Mouse (Mus musculus): Measurements from ENCODE around the gene 4930404N11Rik. TPM values are rescaled to one million over a fixed set of nuclear protein-coding genes. Genes with fewer than 3 reads are reported as not detected.
A peak's percentile ranks its signal among the peaks of the same experiment; 100 is the strongest.

4930404N11Rik gene
- polyA plus RNA-seq, 1 experiment from 2014 or later, result 0.67 TPM

- H3K4me3 ChIP-seq (ENCODE audit: low read depth, low read length), result peak overlapping the region; percentile 68
- H3K27me3 ChIP-seq (ENCODE audit: control insufficient read depth, insufficient read depth, low read length), result no peaks in the 10 kb centered on the region
- ATAC-seq (replicated peaks; ENCODE audit: insufficient number of reproducible peaks, low FRiP score, low TSS enrichment), result no peak
- H3K36me3 ChIP-seq (ENCODE audit: control insufficient read depth, insufficient read depth, low read length), result no peaks in the 10 kb centered on the region
- H3K9ac ChIP-seq (ENCODE audit: low read depth, low read length), result peak overlapping the region; percentile 85
- H3K9me3 ChIP-seq (replicated peaks; ENCODE audit: control insufficient read depth, low read length), result no peaks in the 10 kb centered on the region
- peak overlapping the region; percentile 90 for H3K4me2 ChIP-seq
- H3K4me1 ChIP-seq (ENCODE audit: control insufficient read depth, insufficient read depth, low read length), result peaks cover 44% of the 10 kb centered on the region
- WGBS (ENCODE audit: insufficient replicate concordance), result 21% methylated on average over 4 of the region's 4 CpGs
- peak overlapping the region; percentile 47 for H3K27ac ChIP-seq (ENCODE audit: low read depth, low read length)
These were observed 7.4 kb downstream of the 4930404N11Rik start for GRCm38 (mm10) chr10:81358209-81358608.

- Histone ChIP-seq H3K4me3 (ENCODE audit: low read depth, low read length) (peak within 1 kb of the TSS; percentile 68), H3K4me2 (peak within 1 kb of the TSS; percentile 90), H3K27me3 (ENCODE audit: control insufficient read depth, insufficient read depth, low read length) (no peaks in the 10 kb centered on the region), H3K27ac (ENCODE audit: low read depth, low read length) (no peak within 1 kb of the TSS; the same call in none of the 2 replicates), H3K9ac (ENCODE audit: low read depth, low read length) (peak within 1 kb of the TSS; percentile 85), H3K9me3 (replicated peaks; ENCODE audit: control insufficient read depth, low read length) (no peaks in the 10 kb centered on the region), H3K4me1 (ENCODE audit: control insufficient read depth, insufficient read depth, low read length) (peaks cover 34% of the 10 kb centered on the region), H3K36me3 (ENCODE audit: control insufficient read depth, insufficient read depth, low read length) (no peaks in the 10 kb centered on the region)
- WGBS (ENCODE audit: insufficient replicate concordance), result 4% methylated on average over 38 of the region's 79 CpGs
- peak; percentile 86 for ATAC-seq (replicated peaks; ENCODE audit: insufficient number of reproducible peaks, low FRiP score, low TSS enrichment)
These were observed 8.4 kb downstream of the 4930404N11Rik start, which contains the start of gene Mfsd12 for GRCm38 (mm10) chr10:81356991-81357844. Mfsd12 (plus strand) TSS chr10:81357491.

GRCm38 (mm10) chr10:81356352-81356990 is 9.1 kb downstream of the 4930404N11Rik start:
- 53% methylated on average over 12 of the region's 12 CpGs for WGBS (ENCODE audit: insufficient replicate concordance)
- Histone ChIP-seq H3K27ac (ENCODE audit: low read depth, low read length) (no peak overlapping the region), H3K4me1 (ENCODE audit: control insufficient read depth, insufficient read depth, low read length) (peaks cover 29% of the 10 kb centered on the region), H3K4me2 (peak overlapping the region; percentile 90), H3K4me3 (ENCODE audit: low read depth, low read length) (peak overlapping the region; percentile 68), H3K9me3 (replicated peaks; ENCODE audit: control insufficient read depth, low read length) (no peaks in the 10 kb centered on the region), H3K27me3 (ENCODE audit: control insufficient read depth, insufficient read depth, low read length) (no peaks in the 10 kb centered on the region), H3K9ac (ENCODE audit: low read depth, low read length) (peak overlapping the region; percentile 2; the same call in 1 of the 2 replicates), H3K36me3 (ENCODE audit: control insufficient read depth, insufficient read depth, low read length) (no peaks in the 10 kb centered on the region)
- ATAC-seq (replicated peaks; ENCODE audit: insufficient number of reproducible peaks, low FRiP score, low TSS enrichment), result no peak

- no peaks in the 10 kb centered on the region for H3K9me3 ChIP-seq (replicated peaks; ENCODE audit: control insufficient read depth, low read length)
- H3K4me1 ChIP-seq (ENCODE audit: control insufficient read depth, insufficient read depth, low read length), result peaks cover 26% of the 10 kb centered on the region
- ATAC-seq (replicated peaks; ENCODE audit: insufficient number of reproducible peaks, low FRiP score, low TSS enrichment), result no peak
- no peak overlapping the region for H3K4me3 ChIP-seq (ENCODE audit: low read depth, low read length)
- H3K27ac ChIP-seq (ENCODE audit: low read depth, low read length), result no peak overlapping the region
- no peaks in the 10 kb centered on the region for H3K36me3 ChIP-seq (ENCODE audit: control insufficient read depth, insufficient read depth, low read length)
- no peaks in the 10 kb centered on the region for H3K27me3 ChIP-seq (ENCODE audit: control insufficient read depth, insufficient read depth, low read length)
- no peak overlapping the region for H3K4me2 ChIP-seq
- whole genome bisulfite sequencing (ENCODE audit: insufficient replicate concordance), result 73% methylated on average over 4 of the region's 4 CpGs
- no peak overlapping the region for H3K9ac ChIP-seq (ENCODE audit: low read depth, low read length)
These were observed 10.1 kb downstream of the 4930404N11Rik start for GRCm38 (mm10) chr10:81355533-81355932.

GRCm38 (mm10) chr10:81354738-81355477 is 10.7 kb downstream of the 4930404N11Rik start:
- 55% methylated on average over 9 of the region's 9 CpGs for WGBS (ENCODE audit: insufficient replicate concordance)
- H3K27ac ChIP-seq (ENCODE audit: low read depth, low read length), result no peak overlapping the region

GRCm38 (mm10) chr10:81351678-81352291 is 13.8 kb downstream of the 4930404N11Rik start:
- H3K4me2 ChIP-seq, result peak overlapping the region; percentile 47

More at GRCm38 (mm10) chr10:81354738-81355477, 10.7 kb downstream of the 4930404N11Rik start:
- no peak for ATAC-seq (replicated peaks; ENCODE audit: insufficient number of reproducible peaks, low FRiP score, low TSS enrichment)
- Histone ChIP-seq H3K4me1 (ENCODE audit: control insufficient read depth, insufficient read depth, low read length) (peaks cover 25% of the 10 kb centered on the region), H3K36me3 (ENCODE audit: control insufficient read depth, insufficient read depth, low read length) (no peaks in the 10 kb centered on the region), H3K9ac (ENCODE audit: low read depth, low read length) (no peak overlapping the region), H3K4me2 (no peak overlapping the region), H3K27me3 (ENCODE audit: control insufficient read depth, insufficient read depth, low read length) (no peaks in the 10 kb centered on the region), H3K4me3 (ENCODE audit: low read depth, low read length) (no peak overlapping the region), H3K9me3 (replicated peaks; ENCODE audit: control insufficient read depth, low read length) (no peaks in the 10 kb centered on the region)

GRCm38 (mm10) chr10:81350351-81351063 is 15.1 kb downstream of the 4930404N11Rik start, which contains the start of gene Hmg20b:
Hmg20b (minus strand) TSS chr10:81350480.
- no peaks in the 10 kb centered on the region for H3K27me3 ChIP-seq (ENCODE audit: control insufficient read depth, insufficient read depth, low read length)
- peak within 1 kb of the TSS; percentile 80 for H3K27ac ChIP-seq (ENCODE audit: low read depth, low read length)
- peak within 1 kb of the TSS; percentile 85 for H3K4me3 ChIP-seq (ENCODE audit: low read depth, low read length)
- peak within 1 kb of the TSS; percentile 93 for H3K9ac ChIP-seq (ENCODE audit: low read depth, low read length)
- peak; percentile 88 for ATAC-seq (replicated peaks; ENCODE audit: insufficient number of reproducible peaks, low FRiP score, low TSS enrichment)
- peaks cover 11% of the 10 kb centered on the region; the same call in 1 of the 2 replicates for H3K36me3 ChIP-seq (ENCODE audit: control insufficient read depth, insufficient read depth, low read length)
- no peaks in the 10 kb centered on the region for H3K9me3 ChIP-seq (replicated peaks; ENCODE audit: control insufficient read depth, low read length)
- WGBS (ENCODE audit: insufficient replicate concordance), result under 1% methylated on average over 54 of the region's 54 CpGs
- peak within 1 kb of the TSS; percentile 95 for H3K4me2 ChIP-seq
- H3K4me1 ChIP-seq (ENCODE audit: control insufficient read depth, insufficient read depth, low read length), result peaks cover 37% of the 10 kb centered on the region

More at GRCm38 (mm10) chr10:81351678-81352291, 13.8 kb downstream of the 4930404N11Rik start:
- Histone ChIP-seq H3K9me3 (replicated peaks; ENCODE audit: control insufficient read depth, low read length) (no peaks in the 10 kb centered on the region), H3K27ac (ENCODE audit: low read depth, low read length) (peak overlapping the region; percentile 41), H3K27me3 (ENCODE audit: control insufficient read depth, insufficient read depth, low read length) (no peaks in the 10 kb centered on the region), H3K4me3 (ENCODE audit: low read depth, low read length) (no peak overlapping the region), H3K4me1 (ENCODE audit: control insufficient read depth, insufficient read depth, low read length) (peaks cover 34% of the 10 kb centered on the region), H3K9ac (ENCODE audit: low read depth, low read length) (peak overlapping the region; percentile 54; the same call in 1 of the 2 replicates), H3K36me3 (ENCODE audit: control insufficient read depth, insufficient read depth, low read length) (peaks cover 11% of the 10 kb centered on the region; the same call in 1 of the 2 replicates)
- 15% methylated on average over 9 of the region's 9 CpGs for WGBS (ENCODE audit: insufficient replicate concordance)
- ATAC-seq (replicated peaks; ENCODE audit: insufficient number of reproducible peaks, low FRiP score, low TSS enrichment), result no peak
